Mouse (Mus musculus): ENCODE data around the gene Tgfbr3.

The Tgfbr3 gene

GRCm38 (mm10) chr5:107204306-107204705 is 85.1 kb downstream of the Tgfbr3 start:
- DNase-seq: no peak

- no peak for DNase-seq
Observed at GRCm38 (mm10) chr5:107202801-107203559, 86.4 kb downstream of the Tgfbr3 start.

- no peak for DNase-seq
Observed at GRCm38 (mm10) chr5:107201509-107202182, 87.8 kb downstream of the Tgfbr3 start.

GRCm38 (mm10) chr5:107200853-107201341 is 88.5 kb downstream of the Tgfbr3 start:
- DNase-seq: no peak

GRCm38 (mm10) chr5:107200221-107200635 is 89.2 kb downstream of the Tgfbr3 start:
- peak; percentile 23 for DNase-seq

GRCm38 (mm10) chr5:107195751-107196395 is 93.6 kb downstream of the Tgfbr3 start:
- no peak for DNase-seq

GRCm38 (mm10) chr5:107193160-107193559 is 96.3 kb downstream of the Tgfbr3 start:
- DNase-seq: no peak

- DNase-seq: no peak
Observed at GRCm38 (mm10) chr5:107192372-107192771, 97.1 kb downstream of the Tgfbr3 start.

- no peak for DNase-seq
Observed at GRCm38 (mm10) chr5:107188551-107188950, 100.9 kb downstream of the Tgfbr3 start.

GRCm38 (mm10) chr5:107186206-107186605 is 103.2 kb downstream of the Tgfbr3 start:
- DNase-seq: no peak

GRCm38 (mm10) chr5:107184158-107184883 is 105.1 kb downstream of the Tgfbr3 start:
- DNase-seq: no peak

GRCm38 (mm10) chr5:107183537-107183936 is 105.9 kb downstream of the Tgfbr3 start:
- no peak for DNase-seq

- DNase-seq: no peak
Observed at GRCm38 (mm10) chr5:107182721-107183120, 106.7 kb downstream of the Tgfbr3 start.

GRCm38 (mm10) chr5:107181820-107182219 is 107.6 kb downstream of the Tgfbr3 start:
- no peak for DNase-seq

GRCm38 (mm10) chr5:107179194-107179593 is 110.2 kb downstream of the Tgfbr3 start:
- DNase-seq: no peak

- DNase-seq: no peak
Observed at GRCm38 (mm10) chr5:107177791-107178190, 111.6 kb downstream of the Tgfbr3 start.

- DNase-seq: no peak
Observed at GRCm38 (mm10) chr5:107177248-107177647, 112.2 kb downstream of the Tgfbr3 start.

GRCm38 (mm10) chr5:107176796-107177195 is 112.6 kb downstream of the Tgfbr3 start:
- DNase-seq: no peak

GRCm38 (mm10) chr5:107176196-107176595 is 113.2 kb downstream of the Tgfbr3 start:
- no peak for DNase-seq

- no peak for DNase-seq
Observed at GRCm38 (mm10) chr5:107174188-107174587, 115.2 kb downstream of the Tgfbr3 start.

- DNase-seq: no peak
Observed at GRCm38 (mm10) chr5:107173483-107173882, 115.9 kb downstream of the Tgfbr3 start.

GRCm38 (mm10) chr5:107171861-107172260 is 117.6 kb downstream of the Tgfbr3 start:
- no peak for DNase-seq

- no peak for DNase-seq
Observed at GRCm38 (mm10) chr5:107169796-107170195, 119.6 kb downstream of the Tgfbr3 start.

Data from layer of hippocampus, adult 9-11 months (tissue).